14 mouse cellular contexts compared by ENCODE assay signal in the genomic region with DNA sequence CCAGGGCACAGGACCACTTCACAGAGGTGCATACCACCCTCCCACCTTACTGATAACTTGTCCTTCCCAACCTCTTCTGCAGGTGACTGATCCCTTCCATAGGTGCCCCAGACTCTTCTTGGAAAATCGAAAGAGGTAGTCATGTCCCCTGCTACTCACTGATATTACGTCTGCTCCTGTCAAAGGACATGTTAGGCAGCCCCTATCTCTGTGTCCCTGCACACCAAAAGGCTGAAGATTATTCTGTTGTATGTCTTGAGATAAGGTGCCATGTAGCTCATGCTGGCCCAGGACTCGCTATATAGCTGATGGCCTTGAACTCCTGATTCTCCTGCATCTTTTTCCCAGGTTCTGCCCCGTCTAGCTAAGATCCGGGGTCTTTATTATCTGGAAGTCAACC.
"Had no signal": no experiment of that assay in that cellular context is flagged by ENCODE, and none has a peak within 500 bp of the region (broad histone marks: within the 10 kb centered on the region; RNA-seq: fewer than 3 reads in every experiment).

No protein-coding gene starts in this region.

- H3K27ac ChIP-seq: kidney, postnatal 0 days; limb, embryonic 10.5 days; midbrain, embryonic 13.5 days; neural tube, embryonic 15.5 days; stomach, postnatal 0 days had no signal

- H3K4me3 ChIP-seq: limb, embryonic 10.5 days; megakaryocyte, embryonic 14.5 days; midbrain, embryonic 13.5 days; myocyte; neural tube, embryonic 15.5 days had no signal

- H3K9me3 ChIP-seq: limb, embryonic 10.5 days; megakaryocyte, embryonic 14.5 days; midbrain, embryonic 13.5 days; neural tube, embryonic 15.5 days had no signal

- DNase-seq: kidney, adult 9 months; kidney, postnatal 4 days; lung, adult 2 months; lung, postnatal 4 days had no signal

- H3K4me2 ChIP-seq: midbrain, embryonic 13.5 days; neural tube, embryonic 15.5 days had no signal

- H3K9ac ChIP-seq: midbrain, embryonic 13.5 days; neural tube, embryonic 15.5 days had no signal

- H3K36me3 ChIP-seq: limb, embryonic 10.5 days; midbrain, embryonic 13.5 days; neural tube, embryonic 15.5 days had no signal

- ATAC-seq: inflammation-experienced regulatory T-cells, adult 6 months; intestine, postnatal 0 days; lung, postnatal 0 days; midbrain, embryonic 13.5 days had no signal
